Mouse (Mus musculus): Measurements from ENCODE around the gene Gm48551. TPM values are rescaled to one million over a fixed set of nuclear protein-coding genes. Genes with fewer than 3 reads are reported as not detected.

The Gm48551 gene
- polyA plus RNA-seq, 1 experiment = 4.8 TPM

GRCm38 (mm10) chr10:81431526-81432168, 47.4 kb downstream of the Gm48551 start:
- Histone ChIP-seq H3K27ac (ENCODE audit: insufficient read depth, low read depth, low read length) (no peak overlapping the region), H3K36me3 (ENCODE audit: control insufficient read depth, insufficient read depth, low read length) (no peaks in the 10 kb centered on the region), H3K27me3 (ENCODE audit: control insufficient read depth, insufficient read depth, low read length) (no peaks in the 10 kb centered on the region), H3K4me3 (ENCODE audit: low read depth, low read length) (peak overlapping the region; percentile 82; the same call in 1 of the 2 replicates), H3K4me1 (ENCODE audit: control insufficient read depth, insufficient read depth, insufficient read length, low read length) (peaks cover 38% of the 10 kb centered on the region)
- 16% methylated on average over 15 of the region's 15 CpGs for WGBS
- TF ChIP-seq CTCF (IDR thresholded peaks at IDR 0.05; ENCODE audit: extremely low read depth, insufficient read length, insufficient replicate concordance, low read depth, low read length) (no peak), POLR2A (IDR thresholded peaks at IDR 0.05; ENCODE audit: low read depth, low read length) (no peak)

GRCm38 (mm10) chr10:81432169-81432867, 48.1 kb downstream of the Gm48551 start:
- 50% methylated on average over 21 of the region's 21 CpGs for WGBS
- Histone ChIP-seq H3K36me3 (ENCODE audit: control insufficient read depth, insufficient read depth, low read length) (no peaks in the 10 kb centered on the region), H3K4me3 (ENCODE audit: low read depth, low read length) (peak overlapping the region; percentile 25), H3K4me1 (ENCODE audit: control insufficient read depth, insufficient read depth, insufficient read length, low read length) (peaks cover 36% of the 10 kb centered on the region), H3K27ac (ENCODE audit: insufficient read depth, low read depth, low read length) (no peak overlapping the region), H3K27me3 (ENCODE audit: control insufficient read depth, insufficient read depth, low read length) (no peaks in the 10 kb centered on the region)
- no peak for TF ChIP-seq POLR2A (IDR thresholded peaks at IDR 0.05; ENCODE audit: low read depth, low read length)
- TF ChIP-seq CTCF (IDR thresholded peaks at IDR 0.05; ENCODE audit: extremely low read depth, insufficient read length, insufficient replicate concordance, low read depth, low read length) = no peak

- Histone ChIP-seq H3K4me3 (ENCODE audit: low read depth, low read length) (peak overlapping the region; percentile 52), H3K36me3 (ENCODE audit: control insufficient read depth, insufficient read depth, low read length) (no peaks in the 10 kb centered on the region), H3K27ac (ENCODE audit: insufficient read depth, low read depth, low read length) (peak overlapping the region; percentile 17; the same call in 1 of the 2 replicates), H3K4me1 (ENCODE audit: control insufficient read depth, insufficient read depth, insufficient read length, low read length) (peaks cover 35% of the 10 kb centered on the region), H3K27me3 (ENCODE audit: control insufficient read depth, insufficient read depth, low read length) (no peaks in the 10 kb centered on the region)
- WGBS = under 1% methylated on average over 17 of the region's 17 CpGs
- TF ChIP-seq POLR2A (IDR thresholded peaks at IDR 0.05; ENCODE audit: low read depth, low read length) (no peak), CTCF (IDR thresholded peaks at IDR 0.05; ENCODE audit: extremely low read depth, insufficient read length, insufficient replicate concordance, low read depth, low read length) (no peak)
Measured at GRCm38 (mm10) chr10:81432868-81433262, 48.6 kb downstream of the Gm48551 start.

- peak overlapping the region; percentile 32 for H3K4me3 ChIP-seq (ENCODE audit: low read depth, low read length)
- no peak for TF ChIP-seq CTCF (IDR thresholded peaks at IDR 0.05; ENCODE audit: extremely low read depth, insufficient read length, insufficient replicate concordance, low read depth, low read length)
- TF ChIP-seq POLR2A (IDR thresholded peaks at IDR 0.05; ENCODE audit: low read depth, low read length) = no peak
- H3K27me3 ChIP-seq (ENCODE audit: control insufficient read depth, insufficient read depth, low read length) = no peaks in the 10 kb centered on the region
- 48% methylated on average over 26 of the region's 26 CpGs for WGBS
- H3K27ac ChIP-seq (ENCODE audit: insufficient read depth, low read depth, low read length) = peak overlapping the region; percentile 17; the same call in 1 of the 2 replicates
- H3K36me3 ChIP-seq (ENCODE audit: control insufficient read depth, insufficient read depth, low read length) = no peaks in the 10 kb centered on the region
- H3K4me1 ChIP-seq (ENCODE audit: control insufficient read depth, insufficient read depth, insufficient read length, low read length) = peaks cover 35% of the 10 kb centered on the region
Measured at GRCm38 (mm10) chr10:81433541-81434289, 49.4 kb downstream of the Gm48551 start.

- Histone ChIP-seq H3K4me3 (ENCODE audit: low read depth, low read length) (no peak overlapping the region), H3K27ac (ENCODE audit: insufficient read depth, low read depth, low read length) (peak overlapping the region; percentile 41), H3K4me1 (ENCODE audit: control insufficient read depth, insufficient read depth, insufficient read length, low read length) (peaks cover 32% of the 10 kb centered on the region), H3K36me3 (ENCODE audit: control insufficient read depth, insufficient read depth, low read length) (no peaks in the 10 kb centered on the region), H3K27me3 (ENCODE audit: control insufficient read depth, insufficient read depth, low read length) (no peaks in the 10 kb centered on the region)
- 21% methylated on average over 15 of the region's 15 CpGs for WGBS
- TF ChIP-seq CTCF (IDR thresholded peaks at IDR 0.05; ENCODE audit: extremely low read depth, insufficient read length, insufficient replicate concordance, low read depth, low read length) (no peak), POLR2A (IDR thresholded peaks at IDR 0.05; ENCODE audit: low read depth, low read length) (no peak)
Measured at GRCm38 (mm10) chr10:81434361-81435263, 50.3 kb downstream of the Gm48551 start.

- Histone ChIP-seq H3K4me3 (ENCODE audit: low read depth, low read length) (no peak overlapping the region), H3K4me1 (ENCODE audit: control insufficient read depth, insufficient read depth, insufficient read length, low read length) (peaks cover 30% of the 10 kb centered on the region), H3K27ac (ENCODE audit: insufficient read depth, low read depth, low read length) (peak overlapping the region; percentile 39), H3K27me3 (ENCODE audit: control insufficient read depth, insufficient read depth, low read length) (no peaks in the 10 kb centered on the region), H3K36me3 (ENCODE audit: control insufficient read depth, insufficient read depth, low read length) (no peaks in the 10 kb centered on the region)
- TF ChIP-seq POLR2A (IDR thresholded peaks at IDR 0.05; ENCODE audit: low read depth, low read length) (no peak), CTCF (IDR thresholded peaks at IDR 0.05; ENCODE audit: extremely low read depth, insufficient read length, insufficient replicate concordance, low read depth, low read length) (no peak)
- WGBS = 23% methylated on average over 3 of the region's 3 CpGs
Measured at GRCm38 (mm10) chr10:81435436-81435835, 51.2 kb downstream of the Gm48551 start.

Data from small intestine, adult 2 months (tissue).